Mouse (Mus musculus): ENCODE data around the gene Ccdc9.

Gene Ccdc9

GRCm38 (mm10) chr7:16286026-16286961 is at the start of gene Ccdc9:
Gene Ccdc9 (minus strand): TSS chr7:16286795.
- DNase-seq: peak; percentile 100

- DNase-seq: no peak
Observed at GRCm38 (mm10) chr7:16329146-16329545, 42.6 kb upstream of the Ccdc9 start.

DNA sequence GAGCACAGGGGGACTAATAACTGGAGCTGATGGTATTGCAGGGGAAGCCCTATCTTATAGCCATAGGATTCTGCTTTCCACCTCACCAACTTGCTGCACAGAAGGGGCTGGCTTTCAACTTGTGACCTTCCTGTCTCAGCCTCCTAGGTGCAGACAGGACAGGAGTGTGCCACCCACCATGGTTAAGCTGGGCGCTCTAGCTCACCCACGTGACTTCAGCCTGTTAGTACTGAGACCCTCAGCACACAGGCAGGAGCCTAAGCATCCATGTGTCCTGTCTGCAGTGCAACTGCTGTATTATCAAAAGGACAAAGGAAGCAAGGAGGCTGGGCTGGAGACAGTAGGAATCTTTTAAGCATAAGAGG is 40.0 kb upstream of the Ccdc9 start:
- no peak for DNase-seq

GRCm38 (mm10) chr7:16325920-16326606 is 39.5 kb upstream of the Ccdc9 start:
- peak; percentile 77 for DNase-seq

GRCm38 (mm10) chr7:16324661-16325060 is 38.1 kb upstream of the Ccdc9 start:
- peak; percentile 31 for DNase-seq

DNA sequence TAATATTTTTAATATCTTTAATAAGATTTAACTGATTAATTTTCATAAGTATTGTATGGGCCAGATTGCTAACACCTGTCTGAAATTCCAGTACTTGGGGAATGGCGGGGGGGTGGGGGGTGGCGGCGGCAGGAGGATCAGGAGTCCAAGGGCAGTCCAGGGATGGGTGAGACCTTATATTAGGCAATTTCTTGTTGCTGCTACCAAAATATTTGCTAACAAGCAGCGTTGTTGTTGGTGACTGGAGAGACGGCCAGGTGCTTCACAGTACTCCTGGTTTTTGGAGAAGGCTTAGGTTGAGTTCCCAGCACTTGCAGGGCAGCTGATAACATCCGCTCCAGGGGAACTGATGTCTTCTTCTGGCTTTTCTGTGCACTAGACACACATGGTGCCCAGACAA is 33.9 kb upstream of the Ccdc9 start:
- no peak for DNase-seq

- DNase-seq: no peak
Observed at GRCm38 (mm10) chr7:16319216-16319615, 32.6 kb upstream of the Ccdc9 start.

GRCm38 (mm10) chr7:16317094-16317493 is 30.5 kb upstream of the Ccdc9 start:
- DNase-seq: no peak

GRCm38 (mm10) chr7:16315222-16315759 is 28.7 kb upstream of the Ccdc9 start:
- DNase-seq: peak; percentile 51

DNA sequence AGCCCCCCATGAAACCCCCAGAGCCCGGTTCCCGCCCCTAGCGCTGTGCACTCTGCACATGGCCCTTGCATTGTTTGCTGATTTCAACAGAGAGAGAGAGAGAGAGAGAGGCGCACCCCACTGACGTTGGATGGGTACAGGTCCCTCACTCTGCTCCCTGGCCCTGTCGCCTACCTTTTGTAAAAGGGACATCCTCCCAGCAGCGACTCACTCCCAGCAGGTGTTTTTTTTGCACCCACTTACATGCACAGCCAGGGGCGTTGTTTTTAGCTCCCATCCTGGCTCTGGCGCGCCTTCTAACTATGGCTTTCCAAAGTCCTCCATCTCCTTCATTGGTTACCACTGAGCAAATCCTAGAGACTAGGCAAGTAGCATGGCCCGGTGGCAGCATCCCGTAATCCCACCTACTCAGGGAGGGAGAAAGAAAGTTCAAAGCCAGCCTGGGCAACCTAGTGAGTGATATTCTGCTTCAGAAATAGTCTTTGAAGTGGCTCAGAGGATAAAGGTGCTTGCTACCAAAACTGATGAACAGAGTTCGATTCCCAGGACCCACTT is 27.7 kb upstream of the Ccdc9 start:
- no peak for DNase-seq

GRCm38 (mm10) chr7:16313481-16314220 is 27.1 kb upstream of the Ccdc9 start:
- peak; percentile 91 for DNase-seq

DNA sequence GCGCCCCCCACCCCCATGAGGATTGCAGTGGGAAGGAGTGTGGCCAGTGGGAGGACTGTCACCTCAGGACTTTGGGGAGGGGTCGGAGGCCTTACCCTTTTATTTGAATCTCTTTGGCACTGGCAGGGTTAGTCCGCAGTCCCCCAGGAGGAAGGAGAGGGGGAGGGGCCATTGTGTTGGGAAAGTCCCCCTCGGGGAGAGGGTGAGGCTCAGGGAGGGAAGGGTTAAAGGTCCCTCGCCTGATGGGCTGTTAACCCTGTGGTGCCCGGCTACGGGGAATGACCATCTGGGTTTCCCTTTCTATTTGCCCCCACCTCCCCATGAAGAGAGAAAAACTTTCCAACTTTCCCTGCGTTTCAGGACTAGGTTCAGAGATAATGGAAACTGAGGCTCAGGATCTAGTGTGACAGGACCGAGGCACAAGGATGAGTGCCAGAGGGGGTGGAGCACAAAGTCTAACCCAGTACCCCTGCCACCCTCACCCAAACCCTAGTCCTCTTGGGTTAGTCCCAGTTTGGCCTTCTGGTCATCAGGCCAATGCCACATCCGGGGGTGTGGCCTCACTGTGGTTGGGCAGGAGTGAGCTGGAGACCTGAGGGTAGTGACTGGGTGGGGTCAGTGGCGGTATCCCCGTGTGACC is 26.2 kb upstream of the Ccdc9 start:
- peak; percentile 89 for DNase-seq

GRCm38 (mm10) chr7:16312011-16312671 is 25.5 kb upstream of the Ccdc9 start:
- peak; percentile 67 for DNase-seq

- DNase-seq: peak; percentile 43
Observed at GRCm38 (mm10) chr7:16311453-16312004, 24.9 kb upstream of the Ccdc9 start.

- DNase-seq: peak; percentile 54
Observed at GRCm38 (mm10) chr7:16310521-16311452, 24.2 kb upstream of the Ccdc9 start.

- DNase-seq: peak; percentile 91
Observed at GRCm38 (mm10) chr7:16310020-16310520, 23.5 kb upstream of the Ccdc9 start.

DNA sequence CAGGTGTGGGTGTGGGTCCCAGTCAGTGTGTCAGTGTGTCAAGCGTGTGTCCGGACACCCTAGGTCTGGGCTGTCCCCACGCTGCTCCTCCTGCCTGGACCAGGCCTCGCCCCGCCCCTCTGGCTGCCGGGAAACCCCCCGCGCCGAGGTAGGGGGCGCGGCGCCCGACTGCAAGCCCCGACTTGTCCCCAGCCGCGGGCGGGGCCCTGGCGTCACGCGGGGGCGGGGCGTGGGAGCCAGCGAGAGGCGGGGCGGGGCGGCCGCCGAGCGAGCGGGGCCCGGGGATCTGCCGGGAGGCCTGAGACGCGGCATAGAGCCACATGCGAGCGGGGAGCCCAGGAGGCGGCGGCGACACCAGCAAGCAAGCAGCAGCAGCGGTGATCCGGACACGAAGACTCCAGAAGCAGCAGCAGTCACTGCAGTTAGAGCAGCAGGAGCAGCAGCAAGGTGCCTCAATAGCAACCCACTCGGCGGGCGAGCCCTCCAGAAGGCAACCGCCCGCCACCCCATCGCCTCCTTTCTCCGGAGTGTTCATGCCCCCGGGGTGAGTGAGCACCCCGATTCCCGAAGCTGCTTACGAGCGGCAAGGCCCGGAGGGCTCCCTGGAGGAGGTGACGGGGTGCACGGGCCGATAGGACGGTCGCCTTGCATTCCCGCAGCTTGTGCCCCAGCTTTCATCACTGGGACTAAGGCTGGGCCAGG is 22.9 kb upstream of the Ccdc9 start:
- peak; percentile 96 for DNase-seq

GRCm38 (mm10) chr7:16308555-16309317 is 22.1 kb upstream of the Ccdc9 start:
- peak; percentile 44 for DNase-seq
